Mouse (Mus musculus) 416B (cell line): ENCODE measurements at regions not wholly inside any gene's neighbourhood (a gene's known extent, or its start where the extent isn't known, plus 50 kb on each side); places are given as distances from the start of the nearest gene placed in this dataset.
A peak's percentile ranks its signal among the peaks of the same experiment; 100 is the strongest.
"Not testable (repeated sequence)": the region's sequence is repeated elsewhere in the genome, so short reads cannot be mapped to it uniquely, and the experiment has no call there.

ENCODE experiments used
- DNase-seq: peaks from one replicate; pipeline ENCODE4 v3.0.0; 2011; ENCODE audit warnings: low read depth

DNA sequence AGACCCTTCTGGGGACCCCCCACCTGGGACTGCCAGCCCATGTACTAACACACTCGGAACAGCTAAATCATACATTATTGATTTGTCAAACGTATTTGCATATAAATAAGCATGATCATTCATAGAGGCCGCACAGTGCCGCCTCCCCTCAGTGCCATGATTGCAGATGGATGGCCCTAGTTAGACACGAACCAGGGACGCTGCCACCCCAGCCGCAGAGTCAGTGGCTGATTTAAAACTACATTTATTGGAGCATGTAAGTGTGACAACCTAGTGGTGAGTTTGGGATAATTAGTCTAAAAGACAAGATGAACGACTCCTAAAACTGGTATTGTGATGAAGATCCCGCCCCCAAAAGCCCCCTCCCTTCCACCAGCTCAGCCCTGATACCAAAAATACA, 138.3 kb upstream of the Top1 start:
- no peak for DNase-seq

DNA sequence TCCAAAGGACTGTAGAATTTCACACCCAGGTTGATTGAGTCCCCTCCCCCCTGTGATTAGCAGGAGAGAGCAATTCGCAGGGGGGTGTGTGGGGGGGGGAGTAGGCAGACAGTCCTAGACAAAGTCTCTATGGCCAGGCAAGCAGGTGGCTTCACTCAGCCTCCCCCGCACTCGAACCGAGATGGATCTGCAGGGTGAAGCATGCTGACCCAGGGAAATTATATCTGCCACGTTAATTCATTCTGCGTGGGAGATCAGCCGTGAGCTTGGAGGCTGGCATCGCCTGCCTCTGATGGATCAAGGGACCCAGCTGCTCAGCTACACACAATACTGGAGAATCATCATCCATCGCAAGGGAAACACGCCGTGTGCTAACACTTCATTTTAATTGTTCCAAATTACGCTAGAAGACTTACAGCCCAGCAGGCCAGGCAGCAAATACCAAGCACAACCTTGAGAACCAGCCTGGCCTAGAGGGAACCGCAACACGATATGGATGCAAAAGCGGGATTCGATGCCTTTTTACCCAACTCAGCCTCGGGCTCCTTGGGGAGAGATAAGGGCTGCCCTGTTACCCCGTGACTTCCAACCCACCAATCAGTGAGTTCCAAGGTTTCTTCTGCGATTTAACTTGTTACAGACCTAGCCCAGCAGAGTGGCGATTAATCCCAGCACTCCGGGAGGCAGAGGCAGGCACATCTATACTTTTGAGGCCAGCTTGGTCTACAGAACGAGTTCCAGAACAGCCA, 137.7 kb upstream of the Top1 start:
- no peak for DNase-seq

DNA sequence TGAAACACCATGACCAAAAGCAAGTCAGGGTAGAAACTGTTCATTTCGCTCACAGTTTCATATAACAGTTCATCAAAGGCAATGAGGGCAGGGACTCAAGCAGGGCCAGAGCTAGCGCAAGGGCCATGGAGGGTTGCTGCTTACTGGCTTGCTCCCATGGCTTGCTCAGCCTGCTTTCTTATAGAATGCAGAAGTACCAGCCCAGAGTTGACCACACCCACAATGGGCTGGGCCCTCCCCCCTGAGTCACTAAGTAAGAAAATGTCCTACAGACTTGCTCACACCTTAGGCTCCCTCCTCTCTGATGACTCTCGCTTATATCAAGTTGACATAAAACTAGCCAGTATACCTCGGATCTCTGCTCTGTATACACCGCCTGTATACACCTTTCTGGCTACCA, 135.5 kb upstream of the Top1 start:
- DNase-seq = peak; percentile 23

- DNase-seq = no peak
Observed at GRCm38 (mm10) chr2:160510635-160511421, 134.9 kb upstream of the Top1 start.

DNA sequence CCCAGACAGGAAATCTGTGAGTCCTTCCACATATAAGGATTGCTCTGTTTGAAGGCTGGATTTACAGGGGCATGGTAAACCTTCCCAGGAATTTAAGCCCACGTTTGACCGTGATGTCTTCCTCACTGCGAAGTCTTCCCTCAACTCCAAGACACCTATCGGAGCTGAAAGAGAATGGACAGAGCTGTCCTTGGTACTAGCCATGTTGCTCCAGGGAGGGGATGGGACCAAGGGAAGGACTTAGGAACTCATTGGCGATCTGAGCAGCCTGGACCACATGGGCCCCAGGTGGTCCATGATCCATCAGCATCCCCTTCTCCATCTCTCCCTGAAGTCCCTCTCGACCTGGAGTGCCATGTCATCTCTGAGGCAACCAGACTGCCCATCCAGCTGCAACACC, 130.1 kb upstream of the Top1 start:
- DNase-seq = no peak

DNA sequence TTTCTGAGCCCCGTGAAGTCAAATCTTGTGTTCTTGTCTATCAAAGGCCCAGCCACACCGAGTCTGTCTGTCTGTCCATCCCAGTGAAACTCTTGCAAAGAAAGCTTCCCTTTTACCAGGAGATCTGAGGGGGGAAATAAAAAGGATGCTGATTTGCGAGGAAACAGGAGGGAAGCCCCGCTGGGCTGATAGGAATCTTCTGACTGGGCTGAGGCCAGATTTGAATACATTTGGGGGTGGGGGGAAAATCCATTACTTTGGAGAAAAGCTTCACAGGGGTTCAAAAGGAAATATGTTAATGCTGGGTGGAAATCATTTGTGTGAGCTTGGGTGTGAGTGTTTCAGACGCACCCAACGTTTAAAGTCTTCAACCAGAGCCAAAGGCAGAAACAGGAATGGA, 129.2 kb upstream of the Top1 start:
- DNase-seq = no peak

GRCm38 (mm10) chr2:160525301-160526205, 120.1 kb upstream of the Top1 start:
- no peak for DNase-seq

DNA sequence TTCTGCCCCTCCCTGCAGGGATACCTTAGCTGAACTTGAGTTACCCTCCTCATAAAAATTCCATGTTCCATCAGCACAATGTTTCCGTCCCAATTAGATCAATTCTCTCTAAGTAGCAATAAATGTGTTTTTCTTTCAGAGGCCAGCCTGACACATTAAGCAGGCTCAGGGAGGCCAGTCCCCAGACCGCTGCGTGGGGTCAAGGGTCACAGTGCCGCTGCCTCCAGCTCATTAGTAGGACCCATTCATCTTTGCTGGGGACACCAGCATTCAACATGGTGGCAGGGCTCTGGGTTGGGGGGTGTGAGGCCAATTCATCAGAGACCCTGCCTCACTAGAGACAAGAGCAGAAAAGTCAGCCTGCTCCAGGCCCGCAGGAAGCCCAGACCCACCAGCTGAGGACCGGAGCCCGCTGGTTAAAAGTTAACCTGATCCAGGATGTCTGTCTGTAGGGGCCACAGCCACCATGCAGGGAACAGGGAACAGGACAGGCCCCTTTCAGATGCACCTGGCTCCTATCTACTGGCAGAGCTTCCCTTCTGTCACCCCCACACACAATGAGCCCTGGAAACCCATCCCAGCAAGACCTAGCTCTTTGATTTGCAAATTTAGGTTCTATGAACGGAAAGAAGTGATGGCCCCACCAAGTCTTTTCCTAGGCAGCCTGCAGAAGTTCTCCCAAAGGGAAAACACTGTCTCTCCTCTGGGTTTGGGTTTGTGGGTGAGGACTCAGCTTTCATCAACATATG, 119.1 kb upstream of the Top1 start:
- DNase-seq = no peak

DNA sequence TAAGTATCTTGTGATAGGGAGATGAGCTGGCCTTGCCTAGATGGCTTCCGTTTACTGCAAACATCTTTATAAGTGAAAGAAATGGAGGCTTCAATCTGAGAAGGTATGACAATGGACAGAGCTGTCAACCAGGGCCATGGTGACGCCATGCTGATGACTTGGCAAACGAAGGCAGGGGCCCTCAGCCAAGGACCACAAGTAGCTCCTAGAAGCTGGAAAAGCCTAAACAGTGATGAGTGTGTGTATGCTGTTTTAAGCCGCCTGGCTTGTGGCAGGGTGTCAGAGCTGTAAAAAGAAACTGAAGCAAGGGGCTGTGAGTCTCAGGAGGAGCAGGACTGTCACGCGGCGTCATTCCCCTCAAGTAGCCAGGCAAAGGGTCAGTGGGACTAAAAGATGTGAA, 116.4 kb upstream of the Top1 start:
- no peak for DNase-seq

- DNase-seq = no peak
Observed at GRCm38 (mm10) chr2:160530377-160530776, 115.3 kb upstream of the Top1 start.

GRCm38 (mm10) chr2:160537319-160537719, 108.4 kb upstream of the Top1 start:
- DNase-seq = no peak

GRCm38 (mm10) chr2:160545527-160545926, 100.2 kb upstream of the Top1 start:
- no peak for DNase-seq

DNA sequence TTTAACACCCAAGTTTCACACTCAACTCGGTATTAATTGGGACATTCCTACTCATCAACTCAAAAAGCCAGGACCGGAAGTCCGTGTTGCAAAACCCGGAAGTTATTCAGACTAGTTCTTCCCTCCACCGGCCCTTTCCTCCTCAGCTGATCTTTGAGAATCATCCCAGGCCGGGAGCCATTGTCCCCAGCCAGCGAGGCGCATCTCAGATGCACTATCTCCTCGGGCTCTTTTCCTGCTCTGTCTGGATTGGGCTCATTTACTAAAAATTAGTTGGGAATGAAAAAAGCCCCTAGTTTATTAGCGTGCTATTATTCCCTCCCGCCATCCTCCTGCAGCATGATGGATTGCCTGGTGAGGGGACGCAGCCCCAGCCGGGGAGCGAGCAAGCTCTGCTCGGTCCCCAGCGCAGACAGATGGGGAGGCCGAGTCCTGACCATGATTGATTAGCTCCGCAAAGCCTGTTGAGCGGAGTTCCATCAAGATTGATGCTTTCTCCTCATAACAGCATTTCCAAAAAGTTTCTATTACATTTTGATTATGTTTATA, 93.5 kb upstream of the Top1 start:
- no peak for DNase-seq

DNA sequence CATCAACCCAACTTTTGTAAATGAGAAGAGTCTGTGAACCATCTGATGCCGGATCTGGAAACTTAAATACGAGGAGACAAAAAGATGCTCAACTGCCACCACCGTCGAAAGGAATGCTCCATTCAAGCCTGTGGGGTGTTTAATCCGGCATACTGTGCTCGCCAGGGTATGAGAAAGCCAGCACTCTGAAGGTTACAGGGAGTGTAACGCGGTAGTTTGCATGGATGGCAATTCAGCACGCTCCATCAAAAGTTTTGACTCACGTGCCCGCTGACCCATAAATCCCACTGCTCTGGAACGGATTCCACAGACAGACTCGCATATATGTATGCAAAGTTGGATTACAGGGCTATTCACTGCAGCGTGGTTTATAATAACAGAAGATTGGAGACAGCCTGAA, 84.0 kb upstream of the Top1 start:
- DNase-seq = no peak

DNA sequence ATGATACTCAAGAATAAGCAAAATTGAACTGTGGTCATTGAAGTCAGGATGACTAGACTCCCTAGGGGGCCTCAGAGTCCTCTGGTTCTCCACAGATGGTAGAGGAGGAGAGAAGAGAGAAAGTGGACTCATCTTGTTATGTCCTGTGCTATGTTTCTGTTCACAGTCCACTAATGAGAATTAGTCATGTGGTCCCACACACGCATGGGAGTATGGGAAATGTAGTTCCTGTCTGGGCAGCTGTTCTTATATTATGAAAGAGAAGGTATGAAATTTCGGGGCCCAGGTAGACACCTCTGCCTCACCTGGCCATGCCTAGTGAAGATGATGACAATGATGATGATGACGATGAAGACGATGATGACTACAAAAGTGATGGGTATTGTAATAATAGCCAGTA, 77.9 kb upstream of the Top1 start:
- no peak for DNase-seq

- no peak for DNase-seq
Observed at GRCm38 (mm10) chr2:160569496-160569895, 76.2 kb upstream of the Top1 start.

- peak; percentile 72 for DNase-seq
Observed at GRCm38 (mm10) chr2:160578384-160579320, 67.0 kb upstream of the Top1 start.

- DNase-seq = no peak
Observed at GRCm38 (mm10) chr2:160580250-160580649, 65.4 kb upstream of the Top1 start.

- DNase-seq = no peak
Observed at GRCm38 (mm10) chr2:160581029-160581428, 64.7 kb upstream of the Top1 start.

DNA sequence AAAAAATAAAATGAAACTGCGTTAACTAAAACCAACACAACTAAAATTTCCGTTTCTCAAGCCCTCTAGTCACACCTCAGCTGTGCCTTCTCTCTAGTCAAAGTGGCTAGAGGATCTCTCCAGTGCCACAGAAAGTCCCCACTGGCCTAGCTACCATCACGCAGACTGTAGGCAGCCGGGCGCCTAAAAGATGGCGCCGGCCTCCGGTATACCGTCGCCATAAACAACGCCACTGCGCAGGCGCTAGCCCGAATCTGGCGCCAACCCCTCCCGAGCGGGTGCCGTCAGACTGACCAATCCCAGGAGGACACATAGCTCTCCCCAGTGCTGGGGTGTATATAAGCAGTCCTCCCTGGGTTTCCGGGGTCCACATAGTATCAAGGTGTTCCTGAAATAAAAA, 62.7 kb upstream of the Top1 start:
- DNase-seq = not testable (repeated sequence)
